Comparison of ENCODE assay signal across 30 mouse cellular contexts in genomic region chr16:10127586-10127985, GRCm38 (mm10). TPM values are rescaled to one million over a fixed set of nuclear protein-coding genes. Genes with fewer than 3 reads are reported as not detected.
"Had no signal": no experiment of that assay in that cellular context is flagged by ENCODE, and none has a peak within 500 bp of the region (broad histone marks: within the 10 kb centered on the region; RNA-seq: fewer than 3 reads in every experiment).

No protein-coding gene starts in this region.

- ATAC-seq: hindbrain, embryonic 16.5 days; inflammation-experienced regulatory T-cells, adult 6 months; intestine, embryonic 15.5 days; intestine, postnatal 0 days had no signal

- H3K27ac ChIP-seq: heart, embryonic 13.5 days; heart, embryonic 15.5 days; hindbrain, embryonic 12.5 days; hindbrain, embryonic 14.5 days; intestine, embryonic 15.5 days; layer of hippocampus, adult 2 months; left cerebral cortex, adult 2 months; limb, embryonic 10.5 days; limb, embryonic 12.5 days; liver, embryonic 13.5 days had no signal

- H3K4me2 ChIP-seq: heart, embryonic 11.5 days; heart, embryonic 13.5 days; heart, embryonic 15.5 days; hindbrain, embryonic 12.5 days; hindbrain, embryonic 14.5 days; intestine, embryonic 15.5 days; limb, embryonic 12.5 days; liver, embryonic 11.5 days; liver, embryonic 13.5 days had no signal

- H3K4me3 ChIP-seq: heart, embryonic 13.5 days; heart, embryonic 15.5 days; hindbrain, embryonic 12.5 days; intestine, embryonic 15.5 days; layer of hippocampus, adult 2 months; left cerebral cortex, adult 2 months; limb, embryonic 10.5 days; limb, embryonic 12.5 days; liver, embryonic 13.5 days had no signal

- H3K36me3 ChIP-seq: heart, embryonic 13.5 days; heart, embryonic 15.5 days; hindbrain, embryonic 12.5 days; intestine, embryonic 15.5 days; limb, embryonic 10.5 days; limb, embryonic 12.5 days; liver, embryonic 13.5 days had no signal

- H3K4me1 ChIP-seq: heart, embryonic 13.5 days; heart, embryonic 15.5 days; hindbrain, embryonic 12.5 days; intestine, embryonic 15.5 days; limb, embryonic 10.5 days; limb, embryonic 12.5 days; liver, embryonic 13.5 days had no signal

- H3K9ac ChIP-seq: heart, embryonic 13.5 days; heart, embryonic 15.5 days; hindbrain, embryonic 12.5 days; hindbrain, embryonic 14.5 days; intestine, embryonic 15.5 days; limb, embryonic 12.5 days; liver, embryonic 13.5 days had no signal

- H3K9me3 ChIP-seq: intestine, embryonic 15.5 days; limb, embryonic 10.5 days; liver, embryonic 13.5 days had no signal

- H3K27me3 ChIP-seq: heart, embryonic 13.5 days; heart, embryonic 15.5 days; hindbrain, embryonic 12.5 days; intestine, embryonic 15.5 days; limb, embryonic 12.5 days; liver, embryonic 13.5 days had no signal

- DNase-seq: gastrocnemius, postnatal 10 days; gastrocnemius, postnatal 25 days; heart, adult 18-20 months; heart, postnatal 14 days; heart, postnatal 36 days; kidney, adult 18-20 months; liver; liver, embryonic 13.5 days had no signal

RNA-seq across cellular contexts. Expression of gene Rpl39l, which starts 42.4 kb away (rescaled TPM):
- total RNA-seq: gastrocnemius, adult 18-20 months; granulocyte monocyte progenitor cell, adult 5-6 weeks; heart, adult 18-20 months; heart, postnatal 14 days; heart, postnatal 36 days; layer of hippocampus, adult 2 months; layer of hippocampus, postnatal 10 days; layer of hippocampus, postnatal 25 days; left cerebral cortex, adult 2 months; left cerebral cortex, postnatal 14 days; left cerebral cortex, postnatal 36 days had no signal
- polyA plus RNA-seq: hindbrain, embryonic 14.5 days; hindbrain, embryonic 16.5 days; inflammation-experienced regulatory T-cells, adult 6 months; intestine, embryonic 15.5 days; intestine, postnatal 0 days; kidney, embryonic 14.5 days; kidney, embryonic 16.5 days had no signal
